Mouse (Mus musculus) kidney, adult 2 months (tissue): Measurements from ENCODE around the gene Ctbp2.

Source experiments
- CTCF ChIP-seq: fragments of 200-500 bp; conservative IDR thresholded peaks from 2 replicates; pipeline ENCODE4 v1.5.1; 2011; ENCODE audit warnings: low read depth, mild to moderate bottlenecking, control low read depth, low read length, moderate library complexity, mixed read lengths; ENCODE audit not compliant: insufficient read depth, insufficient read length
- POLR2A ChIP-seq: fragments of 200-500 bp; IDR thresholded peaks from one replicate; pipeline ENCODE4 v1.6.1; 2011; ENCODE audit warnings: low read depth, low read length, control low read depth

- TF ChIP-seq CTCF (no peak), POLR2A (no peak)
Observed at GRCm38 (mm10) chr7:133052819-133053218, 71.3 kb downstream of the Ctbp2 start.
